Mouse (Mus musculus) myocyte (in vitro differentiated cells): Measurements from ENCODE around the gene 1810010H24Rik.

Source experiments
- MAX ChIP-seq: IDR thresholded peaks from one replicate; pipeline ENCODE4 v1.6.1; 2011; ENCODE audit warnings: low read depth, mild to moderate bottlenecking, control low read depth
- MYOD1 ChIP-seq, 3 experiments: IDR thresholded peaks; one replicate each; pipeline ENCODE4 v1.6.1; 2011; ENCODE audit warnings: control low read depth in 2 of 3, low read depth in 2 of 3, mild to moderate bottlenecking in 2 of 3, moderate library complexity in 1 of 3; ENCODE audit not compliant: insufficient read length in 2 of 3, control insufficient read depth in 1 of 3
- MYOG ChIP-seq, 3 experiments: IDR thresholded peaks; one replicate each; pipeline ENCODE4 v1.6.1; 2011; ENCODE audit warnings: control low read depth in 2 of 3, low read depth in 2 of 3, mild to moderate bottlenecking in 2 of 3; ENCODE audit not compliant: insufficient read length in 2 of 3, control insufficient read depth in 1 of 3, insufficient read depth in 1 of 3
- POLR2A ChIP-seq: IDR thresholded peaks from one replicate; pipeline ENCODE4 v1.6.1; 2011; ENCODE audit warnings: low read depth, mild to moderate bottlenecking, control low read depth, moderate library complexity; ENCODE audit not compliant: insufficient read length
- POLR2AphosphoS2 ChIP-seq: IDR thresholded peaks from one replicate; pipeline ENCODE4 v1.6.1; 2011; ENCODE audit warnings: low read depth, control low read depth; ENCODE audit not compliant: insufficient read length
- SRF ChIP-seq: IDR thresholded peaks from one replicate; pipeline ENCODE4 v1.6.1; 2011; ENCODE audit warnings: low read depth; ENCODE audit not compliant: control insufficient read depth, insufficient read length
- TCF12 ChIP-seq: IDR thresholded peaks from one replicate; pipeline ENCODE4 v1.6.1; 2011; ENCODE audit warnings: mild to moderate bottlenecking, control low read depth; ENCODE audit not compliant: poor library complexity, insufficient read depth, severe bottlenecking
- TCF3 ChIP-seq: IDR thresholded peaks from one replicate; pipeline ENCODE4 v1.6.1; 2011; ENCODE audit warnings: low read depth, control low read depth; ENCODE audit not compliant: insufficient read length
- USF1 ChIP-seq: IDR thresholded peaks from one replicate; pipeline ENCODE4 v1.6.1; 2011; ENCODE audit warnings: low read depth, mild to moderate bottlenecking, control low read depth, moderate library complexity

GRCm38 (mm10) chr11:107026554-107027430 is 1.3 kb downstream of the 1810010H24Rik start:
- TF ChIP-seq TCF3 = no peak
- no peak for TF ChIP-seq USF1
- no peak for TF ChIP-seq POLR2A
- TF ChIP-seq MYOG (IDR thresholded peaks at IDR 0.05; ENCODE audit: control insufficient read depth in 1 of 3, insufficient read depth in 1 of 3, insufficient read length in 2 of 3, low read depth in 2 of 3) = no peak
- no peak for TF ChIP-seq MAX
- no peak for TF ChIP-seq POLR2AphosphoS2
- TF ChIP-seq TCF12 = no peak
- TF ChIP-seq MYOD1 (IDR thresholded peaks at IDR 0.05; ENCODE audit: control insufficient read depth in 1 of 3, insufficient read length in 2 of 3, low read depth in 2 of 3) = no peak
- no peak for TF ChIP-seq SRF
